Mouse (Mus musculus) left cerebral cortex, postnatal 25 days (tissue): Measurements from ENCODE around the gene Acy3. TPM values are rescaled to one million over a fixed set of nuclear protein-coding genes. Genes with fewer than 3 reads are reported as not detected.
"Not testable (repeated sequence)": the region's sequence is repeated elsewhere in the genome, so short reads cannot be mapped to it uniquely, and the experiment has no call there.

Experiments used
- DNase-seq, 2 experiments: peaks; one replicate each; pipeline ENCODE4 v3.0.0; 2022; ENCODE audit warnings: low spot score in 2 of 2, mixed read lengths in 1 of 2
- intact Hi-C: fragments of 180-260 bp; cut with DNase I; formaldehyde crosslinking; loops from one replicate; pipeline ENCODE4 v1.15.1; 2025
- total RNA-seq, 2 experiments: library from RNA; stranded (reverse); gene quantifications; 2 replicates each; pipeline ENCODE4 v1.2.3; 2021

The Acy3 gene
- 1 to 10 TPM; 3.2 to 3.4 TPM for total RNA-seq

DNA sequence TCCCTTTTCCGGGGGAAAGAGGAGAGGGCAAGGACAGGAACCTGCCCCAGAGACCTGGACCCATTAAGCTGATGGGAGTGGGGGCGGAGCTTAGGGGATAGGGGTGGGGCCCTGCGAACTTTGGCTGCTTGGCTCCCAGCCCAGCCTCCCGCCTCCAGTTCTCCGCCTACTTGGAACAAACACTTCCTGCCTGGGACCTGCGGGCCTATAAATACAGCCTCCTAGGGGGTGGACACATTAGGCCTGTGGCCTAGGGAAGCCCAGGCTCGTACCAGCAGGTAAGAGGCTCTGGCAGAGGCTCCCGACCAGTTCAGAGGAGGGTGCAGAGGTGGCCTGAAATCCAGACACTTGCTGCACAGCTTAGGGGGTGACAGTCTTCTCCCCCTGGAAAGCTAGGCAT is at the start of gene Acy3:
Gene Acy3 (plus strand): TSS at position 237 of the 400 bp plus-strand sequence.
- DNase-seq = peak; percentile 45 to 61
- intact Hi-C loops = no loop called here

DNA sequence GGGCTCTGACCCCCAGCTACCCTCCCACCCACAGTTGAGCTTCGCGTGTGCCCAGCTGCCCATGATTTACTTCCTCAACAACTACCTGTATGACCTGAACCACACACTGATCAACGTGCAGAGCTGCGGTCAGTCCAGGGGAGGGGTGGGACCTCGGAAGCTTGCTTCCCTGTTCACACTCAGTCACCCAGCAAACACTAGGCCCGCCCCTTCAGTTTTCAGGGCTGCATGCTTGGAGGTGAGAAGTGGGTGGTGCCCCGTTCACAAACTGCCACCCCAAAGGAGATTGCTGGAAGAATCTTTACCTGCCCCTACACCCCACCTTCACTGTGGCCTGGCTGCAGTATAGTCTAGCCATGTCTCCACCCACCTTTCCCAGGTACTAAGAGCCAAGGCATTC is 44.1 kb upstream of the Acy3 start:
- DNase-seq = no peak
- intact Hi-C loops = no loop called here

DNA sequence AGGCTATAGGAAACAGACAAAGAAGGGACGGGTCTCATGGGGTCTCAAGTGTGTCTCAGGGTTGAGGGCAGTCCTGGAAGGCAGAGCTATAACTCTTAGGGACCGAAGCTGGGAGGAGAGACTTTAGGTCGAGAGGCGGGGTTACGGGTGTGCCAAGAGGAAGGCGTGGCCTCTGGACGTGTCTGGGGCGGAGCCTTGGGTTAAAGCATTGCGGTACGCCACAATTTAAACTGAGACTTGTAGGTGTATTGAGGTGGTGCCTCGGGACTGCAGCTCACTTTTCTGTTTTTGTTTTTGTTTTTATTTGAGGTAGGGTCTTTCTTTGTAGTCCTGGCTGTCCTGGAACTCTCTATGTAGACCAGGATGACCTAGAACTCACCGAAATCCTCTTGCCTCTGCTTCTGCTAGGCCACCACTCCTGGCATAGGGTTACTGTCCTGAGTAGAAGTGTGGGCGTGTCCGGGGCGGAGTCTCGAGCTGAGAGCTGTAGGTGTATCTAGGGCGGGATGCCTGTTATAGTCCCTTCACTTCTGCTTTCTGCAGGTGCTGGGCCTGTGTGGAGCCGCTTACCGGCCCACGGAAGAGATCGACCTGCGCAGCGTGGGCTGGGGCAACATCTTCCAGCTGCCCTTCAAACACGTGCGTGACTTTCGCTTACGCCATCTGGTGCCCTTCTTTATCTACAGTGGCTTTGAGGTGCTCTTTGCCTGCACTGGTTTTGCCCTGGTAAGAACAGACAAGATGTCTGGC is 43.2 kb upstream of the Acy3 start:
- intact Hi-C loops = no loop called here
- no peak for DNase-seq

DNA sequence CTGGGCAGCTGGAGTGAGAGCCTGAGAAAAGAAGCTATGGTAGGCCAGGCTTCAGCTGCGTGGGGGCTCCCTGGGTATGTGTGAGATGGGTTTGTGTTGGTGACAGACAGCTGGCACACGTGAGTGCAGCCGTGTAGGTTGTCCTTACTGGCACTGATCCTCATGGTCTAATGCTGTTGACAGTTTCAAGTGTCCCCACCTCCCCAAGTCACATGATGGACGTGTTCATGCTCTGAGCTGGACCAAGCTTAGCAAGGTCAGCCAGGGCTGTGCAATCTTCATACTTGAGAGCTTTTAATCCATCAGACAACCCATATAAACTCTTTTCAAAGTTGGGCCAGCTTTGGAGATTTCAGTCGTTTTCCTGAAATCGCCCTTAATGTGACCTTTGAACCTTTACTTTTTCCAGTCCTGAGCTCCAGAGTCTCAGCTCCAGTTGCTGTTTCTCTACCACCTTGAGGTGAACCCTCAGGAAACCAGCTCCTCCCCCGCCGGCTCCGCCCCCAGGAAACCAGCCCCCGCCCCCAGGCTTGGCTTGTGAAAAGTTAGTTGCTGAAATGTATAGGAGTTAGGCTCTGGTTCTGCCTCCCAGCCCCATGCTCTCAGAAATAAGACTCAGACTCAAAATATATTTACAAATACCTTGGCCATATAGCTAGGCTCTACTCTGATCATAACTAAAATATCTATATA is 40.4 kb upstream of the Acy3 start:
- intact Hi-C loops = loop anchor here (1.0 to 5.0 kb wide), 3 partner anchors 34 to 286 kb away; partner anchors contain the start of gene Pold4
- no peak for DNase-seq

DNA sequence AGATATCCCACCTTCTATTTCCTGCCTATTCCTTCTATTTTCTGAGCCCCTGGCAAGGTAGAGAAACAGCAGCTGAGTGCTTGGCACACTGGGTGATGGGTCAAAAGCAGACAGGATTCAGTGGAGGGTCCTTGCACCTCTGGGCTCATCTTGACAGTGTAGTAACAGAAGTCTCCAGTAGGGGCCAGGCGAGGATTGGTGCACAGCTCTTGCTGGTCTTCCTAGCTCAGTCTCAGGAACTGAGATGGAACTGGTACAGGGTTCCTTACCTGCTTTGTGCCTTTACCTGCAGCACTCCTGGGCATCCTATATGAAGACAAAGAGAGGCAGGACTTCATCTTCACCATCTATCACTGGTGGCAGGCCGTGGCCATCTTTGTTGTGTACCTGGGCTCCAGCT is 39.7 kb upstream of the Acy3 start:
- intact Hi-C loops = loop anchor here (1.0 to 5.0 kb wide), 3 partner anchors 34 to 286 kb away; partner anchors contain the start of gene Pold4
- peak; percentile 67 to 73 for DNase-seq

DNA sequence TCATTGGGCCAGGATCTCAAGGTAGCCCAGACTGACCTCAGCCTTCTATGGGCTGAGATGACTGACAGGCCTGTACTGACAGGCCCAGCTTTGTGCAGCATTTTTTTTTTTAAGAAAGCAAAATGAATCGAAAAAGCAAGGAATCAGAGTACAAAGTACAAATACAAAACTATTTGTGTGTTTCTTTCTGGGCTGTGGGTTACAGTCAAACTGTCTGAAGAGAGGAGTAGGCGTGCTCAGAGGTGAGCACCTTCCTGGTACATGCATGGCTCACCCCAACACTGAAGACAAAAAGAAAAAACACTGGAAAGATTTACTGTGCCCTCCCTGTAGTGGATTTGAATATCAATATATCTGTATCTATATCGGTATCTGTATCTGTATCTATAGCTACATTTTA is 38.6 kb upstream of the Acy3 start:
- intact Hi-C loops = loop anchor here (5.0 kb wide), 1 partner anchor 284 kb away; the partner anchor contains the start of gene Pold4
- DNase-seq = no peak

DNA sequence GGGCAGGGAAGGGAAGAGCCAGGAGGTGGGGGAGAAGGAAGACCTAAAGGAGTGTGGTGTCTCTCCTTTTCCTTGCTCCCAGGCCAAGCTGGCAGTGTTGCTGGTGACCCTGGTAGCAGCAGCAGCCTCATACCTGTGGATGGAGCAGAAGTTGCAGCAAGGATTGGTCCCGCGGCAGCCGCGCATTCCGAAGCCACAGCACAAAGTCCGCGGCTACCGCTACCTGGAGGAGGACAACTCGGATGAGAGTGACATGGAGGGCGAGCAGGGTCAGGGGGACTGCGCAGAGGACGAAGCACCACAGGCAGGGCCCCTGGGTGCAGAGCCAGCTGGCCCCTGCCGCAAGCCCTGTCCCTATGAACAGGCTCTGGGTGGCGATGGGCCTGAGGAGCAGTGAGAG is 37.8 kb upstream of the Acy3 start:
- DNase-seq = no peak
- intact Hi-C loops = loop anchor here (5.0 kb wide), 1 partner anchor 284 kb away; the partner anchor contains the start of gene Pold4

DNA sequence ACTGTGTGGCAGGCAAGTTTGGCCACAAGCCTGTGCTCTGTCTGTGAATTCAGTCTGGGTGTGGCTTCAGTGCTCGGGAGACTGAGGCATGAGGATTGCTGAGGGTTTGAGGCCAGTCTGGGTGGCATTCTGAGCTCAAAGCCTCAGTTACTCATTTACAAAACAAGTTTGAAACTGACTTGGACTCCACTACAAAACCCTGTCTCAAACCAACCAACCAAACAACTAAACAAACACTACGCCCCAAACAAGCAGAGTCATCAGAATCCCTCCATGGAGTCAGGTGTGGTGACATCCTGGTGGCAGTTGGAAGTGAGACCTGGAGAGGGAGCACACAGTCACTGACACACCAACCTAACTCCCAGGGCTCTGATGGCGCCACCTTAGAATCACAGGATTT is 36.0 kb upstream of the Acy3 start:
- intact Hi-C loops = no loop called here
- no peak for DNase-seq

DNA sequence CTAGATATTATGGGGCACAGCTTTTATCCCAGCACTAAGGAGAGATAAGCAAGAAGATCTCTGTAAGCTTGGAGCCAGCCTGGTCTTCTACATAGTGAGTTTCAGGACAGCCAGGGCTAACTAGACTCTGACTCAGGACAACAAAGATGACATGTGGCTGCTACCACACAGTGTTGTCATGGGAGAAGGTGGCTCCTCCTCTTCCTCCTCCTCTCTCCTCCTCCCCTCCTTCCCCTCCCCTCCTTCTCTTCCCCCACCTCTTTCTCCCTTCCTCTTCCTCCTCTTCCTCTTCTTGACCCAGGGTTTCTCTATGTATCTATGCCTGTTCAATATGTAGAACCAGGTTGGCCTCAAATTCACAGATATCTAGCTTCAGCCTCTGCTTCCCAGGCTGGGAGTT is 34.9 kb upstream of the Acy3 start:
- DNase-seq = no peak
- intact Hi-C loops = no loop called here

DNA sequence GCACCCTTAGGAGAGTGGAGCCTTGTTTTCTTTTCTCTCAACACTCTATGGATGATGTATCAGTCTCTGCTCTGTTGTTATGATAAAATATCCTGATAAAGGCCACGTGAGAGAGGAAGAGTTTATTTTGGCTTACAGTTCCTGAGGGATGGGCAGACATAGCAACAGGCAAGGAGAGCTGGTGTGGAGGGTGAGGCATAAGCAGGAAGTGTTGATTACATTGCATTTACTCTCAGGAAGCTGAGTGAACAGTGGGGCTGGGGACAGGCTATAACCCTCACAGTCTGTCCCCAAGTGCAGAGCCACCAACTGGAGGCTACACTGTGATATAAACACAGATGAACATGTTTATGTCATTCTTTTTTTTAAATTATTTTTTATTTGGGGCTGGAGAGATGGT is 34.3 kb upstream of the Acy3 start:
- intact Hi-C loops = no loop called here
- DNase-seq = no peak

DNA sequence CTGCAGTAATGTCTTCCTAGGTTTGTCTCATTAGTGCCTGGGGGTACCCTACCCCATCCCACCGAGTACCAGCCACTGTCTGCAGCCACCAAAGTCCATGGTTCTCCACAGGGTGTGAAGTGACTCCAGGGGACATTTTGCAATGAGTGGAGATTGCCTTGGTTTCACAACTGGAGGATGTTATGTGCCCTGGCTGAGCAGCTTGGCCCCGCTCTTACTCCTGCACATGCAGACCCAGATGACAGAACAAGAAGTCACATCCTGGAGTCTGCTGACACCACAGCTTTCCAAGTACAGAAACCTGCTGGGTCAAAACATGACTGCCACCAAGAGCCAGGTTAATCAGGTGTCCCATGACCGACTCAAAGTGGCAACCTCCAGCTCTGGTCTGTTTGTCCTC is 31.3 kb upstream of the Acy3 start:
- intact Hi-C loops = no loop called here

DNA sequence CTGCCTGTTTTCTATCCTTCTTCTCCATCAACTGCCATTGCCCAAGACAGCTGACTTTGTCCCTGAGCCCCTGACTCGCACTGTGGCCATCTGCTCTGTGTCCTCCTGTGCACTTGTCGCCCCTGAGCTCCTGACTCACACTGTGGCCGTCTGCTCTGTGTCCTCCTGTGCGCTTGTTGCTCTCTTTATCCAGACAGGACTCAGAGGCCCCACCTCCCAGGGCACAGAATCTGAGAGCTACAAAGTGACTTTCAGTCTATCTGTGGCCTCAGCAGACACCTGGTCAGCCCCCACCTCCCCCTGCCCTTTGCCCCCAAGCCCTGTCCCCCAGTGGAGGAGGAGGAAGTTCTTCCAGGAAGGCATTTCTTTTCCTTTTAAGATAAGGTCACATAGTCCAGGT is 30.6 kb upstream of the Acy3 start:
- intact Hi-C loops = no loop called here
- no peak for DNase-seq

More for the DNA sequence above, 31.3 kb upstream of the Acy3 start:
- no peak for DNase-seq

DNA sequence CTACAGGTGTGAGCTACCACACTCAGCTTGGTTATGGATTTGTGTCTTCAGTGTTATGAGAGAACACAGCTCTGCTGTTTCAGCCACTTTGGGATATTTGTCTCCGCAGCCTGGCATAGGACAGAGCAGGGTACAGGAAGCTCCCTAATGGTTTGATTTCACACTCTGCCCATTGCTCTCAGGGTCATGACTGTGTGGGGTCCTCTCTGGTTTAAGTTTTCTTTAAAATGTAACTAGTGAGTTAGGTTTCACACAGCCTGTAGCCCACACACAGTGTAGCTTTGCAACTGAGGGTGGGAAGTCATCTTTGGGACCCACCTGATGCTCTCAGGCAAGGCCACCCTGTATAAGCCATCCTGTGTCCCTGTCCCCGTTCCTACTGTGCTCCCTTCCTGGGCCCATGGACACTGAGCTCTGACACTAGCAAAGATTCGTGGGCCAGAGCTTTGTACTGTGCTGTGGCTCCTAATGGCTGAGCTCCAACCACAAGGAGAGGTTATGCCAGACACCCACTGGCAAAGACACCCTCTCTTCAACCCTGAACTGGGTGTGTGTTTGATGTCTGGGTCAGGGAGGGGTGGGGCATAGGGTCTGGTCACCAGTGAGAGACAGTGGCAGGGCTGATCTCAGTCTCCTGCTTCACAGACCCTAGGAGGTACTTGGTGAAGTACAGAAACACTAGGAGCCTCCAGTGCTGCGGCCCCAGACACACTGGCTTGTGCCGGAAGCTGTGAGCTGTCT is 28.9 kb upstream of the Acy3 start:
- intact Hi-C loops, DNase-seq: not testable (repeated sequence)

DNA sequence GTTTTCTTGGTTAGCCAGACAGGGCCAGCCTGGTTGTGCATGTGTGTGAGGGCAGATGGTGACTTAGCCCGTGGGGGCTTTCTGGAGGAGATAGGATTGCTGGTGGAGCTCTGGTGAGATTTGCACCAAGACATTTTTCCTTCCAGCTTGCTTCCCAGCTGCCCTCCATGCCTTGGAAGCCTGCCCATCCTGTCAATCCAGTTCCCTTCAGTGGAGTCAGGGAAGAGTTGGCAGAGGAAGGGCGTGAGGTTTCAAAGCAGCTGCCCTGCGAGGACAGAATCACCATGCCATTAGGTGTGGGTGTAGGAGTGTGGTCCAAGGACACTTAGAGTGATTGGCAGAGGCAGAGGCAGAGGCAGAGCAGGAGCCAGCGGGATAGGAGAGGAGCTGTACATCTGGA is 27.9 kb upstream of the Acy3 start, which contains the start of gene Aldh3b3:
Gene Aldh3b3 (plus strand): TSS at position 176 of the 400 bp plus-strand sequence.
- no peak for DNase-seq
- intact Hi-C loops = no loop called here

DNA sequence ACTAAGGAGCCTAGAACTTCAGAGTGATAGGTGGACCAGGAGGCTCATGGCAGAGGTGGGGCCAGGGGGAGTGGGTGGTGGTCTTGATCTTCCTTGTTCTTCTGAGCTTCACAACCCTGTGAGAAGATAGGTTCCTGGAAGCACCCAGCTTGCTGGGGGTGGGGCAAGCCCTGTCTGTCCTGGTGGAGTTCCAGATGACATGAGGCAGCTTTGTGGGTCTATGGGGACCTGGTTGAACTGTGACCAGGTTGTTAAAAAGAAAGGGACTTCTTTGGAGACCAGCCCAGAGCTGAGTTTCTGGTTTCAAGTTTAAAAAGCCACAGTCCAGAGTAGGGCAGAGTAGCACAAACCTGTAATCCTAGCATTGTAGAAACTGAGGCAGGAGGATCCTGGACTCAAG is 27.3 kb upstream of the Acy3 start:
- intact Hi-C loops = no loop called here

DNA sequence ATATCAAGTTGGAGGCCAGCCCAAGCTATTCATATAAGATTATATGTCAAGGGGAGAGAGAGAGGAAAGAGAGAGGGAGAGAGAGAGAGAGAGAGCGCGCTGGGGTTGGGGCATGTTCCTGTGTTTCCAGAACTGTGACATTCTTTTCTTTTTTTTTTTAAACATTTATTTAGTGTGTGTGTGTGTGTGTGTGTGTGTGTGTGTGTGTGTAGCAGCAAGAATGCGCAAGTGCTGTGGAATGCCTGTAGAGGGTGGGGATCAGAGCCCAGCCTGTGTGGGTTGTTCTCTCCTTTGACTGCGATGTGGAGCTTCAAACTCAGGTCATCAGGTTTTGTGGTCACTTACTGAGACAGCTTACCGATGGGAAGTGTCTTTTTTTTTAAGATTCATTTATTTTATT is 26.2 kb upstream of the Acy3 start:
- DNase-seq = no peak
- intact Hi-C loops = no loop called here

More for the DNA sequence above, 27.3 kb upstream of the Acy3 start:
- no peak for DNase-seq

DNA sequence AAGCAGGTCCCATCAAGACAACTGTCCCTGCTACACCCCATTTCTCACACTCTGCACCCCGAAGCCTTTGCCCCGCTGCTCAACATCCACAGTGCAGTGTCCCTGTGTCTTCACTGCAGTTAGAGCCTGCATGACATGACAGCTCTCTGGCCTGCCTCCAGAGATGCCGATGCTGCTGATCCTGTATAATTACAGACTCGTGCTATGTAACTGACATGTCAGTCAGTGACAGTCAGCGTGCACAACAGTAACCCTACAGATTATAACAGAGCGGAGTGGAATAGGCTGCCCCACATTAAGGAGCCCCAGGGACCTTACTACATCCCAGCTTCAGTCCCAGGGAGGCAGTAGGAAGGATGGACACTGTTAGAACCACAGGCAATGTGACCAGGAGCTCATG is 24.6 kb upstream of the Acy3 start:
- intact Hi-C loops, DNase-seq: not testable (repeated sequence)

DNA sequence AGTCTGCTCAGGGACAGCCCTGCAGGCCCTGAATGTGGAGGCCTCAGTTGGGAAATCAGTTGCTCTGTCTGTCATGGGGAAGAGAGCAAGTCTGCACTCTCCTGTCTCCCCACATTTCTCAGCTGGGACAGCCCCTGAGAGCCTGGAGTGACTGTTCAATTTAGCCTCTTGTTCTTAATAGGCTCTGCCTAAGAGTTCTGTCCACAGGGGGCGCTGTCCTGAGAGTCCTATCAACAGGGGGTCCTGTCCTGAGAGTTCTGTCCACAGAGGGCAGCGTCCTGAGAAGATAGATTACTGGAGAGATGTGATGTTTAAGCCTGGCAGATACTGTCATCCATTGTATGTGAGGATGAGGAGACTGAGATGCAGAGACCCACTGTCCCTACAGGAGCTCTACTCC is 23.9 kb upstream of the Acy3 start:
- intact Hi-C loops = no loop called here
- DNase-seq = no peak

DNA sequence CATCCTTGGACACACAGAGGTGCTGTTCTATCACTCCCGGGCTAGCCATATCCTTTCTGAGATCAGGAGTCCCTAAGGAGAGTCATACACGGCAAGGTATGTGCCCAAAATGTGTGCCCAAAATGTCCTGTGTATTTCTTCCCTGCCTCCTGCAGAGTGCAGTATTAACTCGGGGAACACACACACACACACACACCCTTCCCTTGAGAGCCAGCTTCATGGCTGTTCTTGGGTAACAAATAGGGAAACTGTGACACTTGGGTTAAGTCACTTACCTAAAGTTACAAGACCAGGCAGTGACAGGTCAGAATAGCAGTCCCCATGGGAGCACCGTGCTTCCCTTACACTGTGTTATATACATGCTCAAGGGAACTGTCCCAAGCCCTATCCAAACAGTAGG is 22.3 kb upstream of the Acy3 start:
- intact Hi-C loops = no loop called here
- DNase-seq = no peak

DNA sequence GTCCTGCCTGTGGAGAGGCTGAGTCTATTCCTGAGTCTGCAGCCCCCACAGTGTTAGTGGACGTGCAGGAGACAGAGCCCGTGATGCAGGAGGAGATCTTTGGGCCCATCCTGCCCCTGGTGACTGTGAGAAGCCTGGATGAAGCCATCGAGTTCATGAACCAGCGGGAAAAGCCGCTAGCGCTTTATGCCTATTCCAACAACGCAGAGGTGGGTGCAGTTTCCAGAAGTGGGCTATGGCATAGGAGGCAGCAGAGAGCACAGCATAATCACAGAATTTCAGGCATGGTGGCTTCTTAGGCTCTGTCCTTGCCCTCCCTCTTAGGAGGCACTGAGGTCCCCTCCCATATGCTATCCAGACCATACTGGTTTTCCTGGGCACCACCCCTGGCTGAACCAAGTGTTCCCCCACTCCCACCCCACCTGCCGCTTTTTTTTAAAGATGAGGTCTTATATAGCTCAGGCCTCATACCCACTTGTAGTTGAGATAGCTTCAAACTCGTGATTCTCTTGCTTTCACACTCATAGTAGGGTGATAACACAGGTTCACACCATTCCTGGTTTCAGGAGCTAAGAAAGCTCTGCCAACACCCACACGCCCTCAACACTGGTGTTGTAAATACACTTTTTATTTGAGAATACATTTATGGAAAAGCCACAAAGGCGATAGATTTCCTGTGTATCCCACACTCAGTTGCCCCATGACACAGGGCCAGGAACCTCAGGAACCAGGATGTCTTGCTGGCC is 19.9 kb upstream of the Acy3 start:
- intact Hi-C loops = no loop called here
- peak in 1 of 2 experiments; percentile 49 for DNase-seq
